Mouse (Mus musculus) macrophage (primary cell): ENCODE measurements around the gene Lman1l. TPM values are rescaled to one million over a fixed set of nuclear protein-coding genes. Genes with fewer than 3 reads are reported as not detected.

ENCODE experiments used
- H3K27ac ChIP-seq: fragments of 350-480 bp; formaldehyde crosslinking; 2 replicates; pipeline ENCODE4 v1.9.0; 2021
- H3K36me3 ChIP-seq: fragments of 350-480 bp; formaldehyde crosslinking; 2 replicates; pipeline ENCODE4 v1.9.0; 2021; ENCODE audit errors: inconsistent target
- H3K4me3 ChIP-seq: fragments of 350-480 bp; formaldehyde crosslinking; 2 replicates; pipeline ENCODE4 v1.9.0; 2021; ENCODE audit errors: inconsistent target
- H3K79me2 ChIP-seq: fragments of 350-480 bp; formaldehyde crosslinking; 2 replicates; pipeline ENCODE4 v1.9.0; 2021; ENCODE audit errors: inconsistent target
- WGBS: methylation state at CpG from one replicate; pipeline ENCODE4 v1.1.7; 2026; ENCODE audit warnings: inconsistent platforms; ENCODE audit not compliant: missing documents; 5-methylcytosine and 5-hydroxymethylcytosine counted together
- polyA plus RNA-seq: library from polyadenylated mRNA; stranded (reverse); fragments of 250-400 nt; gene quantifications from 3 replicates; pipeline ENCODE4 v1.2.4, GENCODE M21; 2018; ENCODE audit warnings: inconsistent platforms

The Lman1l gene
- polyA plus RNA-seq, 1 experiment from 2014 or later: not detected

- Histone ChIP-seq H3K36me3 (peaks cover 12% of the 10 kb centered on the region), H3K27ac (peak overlapping the region; percentile 84), H3K79me2 (peaks cover 62% of the 10 kb centered on the region), H3K4me3 (peak overlapping the region; percentile 67; the same call in 1 of the 2 replicates)
- WGBS: 41% methylated on average over 4 of the region's 4 CpGs
Observed at GRCm38 (mm10) chr9:57562896-57563372, 57.6 kb downstream of the Lman1l start.

- peaks cover 2% of the 10 kb centered on the region; the same call in 1 of the 2 replicates for H3K36me3 ChIP-seq
- H3K4me3 ChIP-seq: peak overlapping the region; percentile 67
- H3K79me2 ChIP-seq: peaks cover 49% of the 10 kb centered on the region
- WGBS: 6% methylated on average over 13 of the region's 13 CpGs
- H3K27ac ChIP-seq: peak overlapping the region; percentile 84
Observed at GRCm38 (mm10) chr9:57561711-57562099, 58.9 kb downstream of the Lman1l start.

GRCm38 (mm10) chr9:57560861-57561710 is 59.5 kb downstream of the Lman1l start, which contains the start of gene Scamp2:
TSS of gene Scamp2 (plus strand) at chr9:57560943.
- Histone ChIP-seq H3K4me3 (peak within 1 kb of the TSS; percentile 67), H3K36me3 (no peaks in the 10 kb centered on the region), H3K79me2 (peaks cover 43% of the 10 kb centered on the region), H3K27ac (peak within 1 kb of the TSS; percentile 84)
- under 1% methylated on average over 33 of the region's 37 CpGs for WGBS

- H3K36me3 ChIP-seq: no peaks in the 10 kb centered on the region
- 30% methylated on average over 7 of the region's 7 CpGs for WGBS
- peak overlapping the region; percentile 67 for H3K4me3 ChIP-seq
- H3K79me2 ChIP-seq: peaks cover 35% of the 10 kb centered on the region
- H3K27ac ChIP-seq: peak overlapping the region; percentile 84
Observed at GRCm38 (mm10) chr9:57560263-57560662, 60.3 kb downstream of the Lman1l start.

GRCm38 (mm10) chr9:57559568-57559967 is 61.0 kb downstream of the Lman1l start:
- WGBS: 33% methylated on average over 1 of the region's 2 CpGs
- no peaks in the 10 kb centered on the region for H3K36me3 ChIP-seq
- no peak overlapping the region for H3K4me3 ChIP-seq
- peaks cover 28% of the 10 kb centered on the region for H3K79me2 ChIP-seq
- H3K27ac ChIP-seq: peak overlapping the region; percentile 77

GRCm38 (mm10) chr9:57558625-57559024 is 61.9 kb downstream of the Lman1l start:
- H3K27ac ChIP-seq: peak overlapping the region; percentile 77
- H3K4me3 ChIP-seq: no peak overlapping the region
- H3K79me2 ChIP-seq: peaks cover 18% of the 10 kb centered on the region
- 32% methylated on average over 4 of the region's 4 CpGs for WGBS
- no peaks in the 10 kb centered on the region for H3K36me3 ChIP-seq

- H3K36me3 ChIP-seq: no peaks in the 10 kb centered on the region
- H3K4me3 ChIP-seq: no peak overlapping the region
- WGBS: 37% methylated on average over 3 of the region's 3 CpGs
- H3K27ac ChIP-seq: peak overlapping the region; percentile 77
- peaks cover 7% of the 10 kb centered on the region for H3K79me2 ChIP-seq
Observed at GRCm38 (mm10) chr9:57557215-57557614, 63.4 kb downstream of the Lman1l start.

Other genes with a start within 250 kb of the Lman1l start
- gene Ppcdc, start 180.7 kb downstream of the Lman1l start, polyA plus RNA-seq: 7.9 to 18.3 TPM (median 17.6 TPM) in 3 replicates
- 64.9 to 120 TPM (median 72.8 TPM) in 3 replicates for gene Scamp5, start 152.7 kb downstream of the Lman1l start, polyA plus RNA-seq
- gene Rpp25, start 116.7 kb downstream of the Lman1l start, polyA plus RNA-seq: 0.10 to 0.36 TPM in 2 of 3 replicates, not detected in the other
- gene Cox5a, start 99.5 kb downstream of the Lman1l start, polyA plus RNA-seq: 93.1 to 404 TPM (median 403 TPM) in 3 replicates
- gene Fam219b, start 83.2 kb downstream of the Lman1l start, polyA plus RNA-seq: 11.2 to 20.8 TPM (median 15.2 TPM) in 3 replicates
- gene Mpi, start 68.0 kb downstream of the Lman1l start, polyA plus RNA-seq: 16.5 to 25.5 TPM (median 20.0 TPM) in 3 replicates
- gene Scamp2, start 59.8 kb downstream of the Lman1l start, polyA plus RNA-seq: 90.8 to 189 TPM (median 140 TPM) in 3 replicates
- 6.1 to 12.5 TPM (median 6.5 TPM) in 3 replicates for gene Ulk3, start 31.3 kb downstream of the Lman1l start, polyA plus RNA-seq
- not detected in 3 replicates for gene Cplx3, start 14.5 kb downstream of the Lman1l start, polyA plus RNA-seq
- 144 to 160 TPM (median 149 TPM) in 3 replicates for gene Csk, start 32.9 kb upstream of the Lman1l start, polyA plus RNA-seq
- gene Cyp1a2, start 62.9 kb upstream of the Lman1l start, polyA plus RNA-seq: not detected in 3 replicates
- gene Cyp1a1, start 67.2 kb upstream of the Lman1l start, polyA plus RNA-seq: not detected in 3 replicates
- 5.3 to 7.7 TPM (median 6.3 TPM) in 3 replicates for gene Edc3, start 87.8 kb upstream of the Lman1l start, polyA plus RNA-seq
- gene Clk3, start 145.1 kb upstream of the Lman1l start, polyA plus RNA-seq: 29.7 to 113 TPM (median 47.9 TPM) in 3 replicates
- gene Arid3b, start 216.0 kb upstream of the Lman1l start, polyA plus RNA-seq: 7.7 to 8.9 TPM (median 8.3 TPM) in 3 replicates